Mouse (Mus musculus): ENCODE data around the gene Gab1. TPM values are rescaled to one million over a fixed set of nuclear protein-coding genes. Genes with fewer than 3 reads are reported as not detected.

Gab1 gene
- polyA plus RNA-seq, 1 experiment = 13.6 TPM

- peaks cover under 1% of the 10 kb centered on the region; the same call in 1 of the 2 replicates for H3K4me1 ChIP-seq (ENCODE audit: control insufficient read depth, insufficient read depth, insufficient read length, low read length)
- H3K27ac ChIP-seq (ENCODE audit: insufficient read depth, low read depth, low read length) = no peak overlapping the region
- no peaks in the 10 kb centered on the region for H3K27me3 ChIP-seq (ENCODE audit: control insufficient read depth, insufficient read depth, low read length)
- 92% methylated on average over 3 of the region's 3 CpGs for WGBS
- no peak; the same call in 1 of the 2 replicates for TF ChIP-seq CTCF (IDR thresholded peaks at IDR 0.05; ENCODE audit: extremely low read depth, insufficient read length, insufficient replicate concordance, low read depth, low read length)
- no peak for TF ChIP-seq POLR2A (IDR thresholded peaks at IDR 0.05; ENCODE audit: low read depth, low read length)
- H3K36me3 ChIP-seq (ENCODE audit: control insufficient read depth, insufficient read depth, low read length) = peaks cover 4% of the 10 kb centered on the region; the same call in 1 of the 2 replicates
- H3K4me3 ChIP-seq (ENCODE audit: low read depth, low read length) = no peak overlapping the region
Measured at GRCm38 (mm10) chr8:80798778-80799177, 81.5 kb downstream of the Gab1 start.

- Histone ChIP-seq H3K4me3 (ENCODE audit: low read depth, low read length) (no peak overlapping the region), H3K27me3 (ENCODE audit: control insufficient read depth, insufficient read depth, low read length) (no peaks in the 10 kb centered on the region), H3K27ac (ENCODE audit: insufficient read depth, low read depth, low read length) (no peak overlapping the region), H3K36me3 (ENCODE audit: control insufficient read depth, insufficient read depth, low read length) (peaks cover 4% of the 10 kb centered on the region; the same call in 1 of the 2 replicates), H3K4me1 (ENCODE audit: control insufficient read depth, insufficient read depth, insufficient read length, low read length) (no peaks in the 10 kb centered on the region; the same call in 1 of the 2 replicates)
- TF ChIP-seq POLR2A (IDR thresholded peaks at IDR 0.05; ENCODE audit: low read depth, low read length) = no peak
- no peak for TF ChIP-seq CTCF (IDR thresholded peaks at IDR 0.05; ENCODE audit: extremely low read depth, insufficient read length, insufficient replicate concordance, low read depth, low read length)
- 92% methylated on average over 7 of the region's 7 CpGs for WGBS
Measured at GRCm38 (mm10) chr8:80798198-80798777, 82.0 kb downstream of the Gab1 start.

GRCm38 (mm10) chr8:80796070-80796469 is 84.2 kb downstream of the Gab1 start:
- 84% methylated on average over 4 of the region's 4 CpGs for WGBS
- H3K27me3 ChIP-seq (ENCODE audit: control insufficient read depth, insufficient read depth, low read length) = no peaks in the 10 kb centered on the region
- H3K4me3 ChIP-seq (ENCODE audit: low read depth, low read length) = no peak overlapping the region
- peaks cover 4% of the 10 kb centered on the region; the same call in 1 of the 2 replicates for H3K36me3 ChIP-seq (ENCODE audit: control insufficient read depth, insufficient read depth, low read length)
- H3K27ac ChIP-seq (ENCODE audit: insufficient read depth, low read depth, low read length) = no peak overlapping the region
- TF ChIP-seq POLR2A (IDR thresholded peaks at IDR 0.05; ENCODE audit: low read depth, low read length) (no peak), CTCF (IDR thresholded peaks at IDR 0.05; ENCODE audit: extremely low read depth, insufficient read length, insufficient replicate concordance, low read depth, low read length) (no peak)
- H3K4me1 ChIP-seq (ENCODE audit: control insufficient read depth, insufficient read depth, insufficient read length, low read length) = no peaks in the 10 kb centered on the region

GRCm38 (mm10) chr8:80794585-80795509 is 85.5 kb downstream of the Gab1 start:
- no peaks in the 10 kb centered on the region for H3K4me1 ChIP-seq (ENCODE audit: control insufficient read depth, insufficient read depth, insufficient read length, low read length)
- H3K27me3 ChIP-seq (ENCODE audit: control insufficient read depth, insufficient read depth, low read length) = no peaks in the 10 kb centered on the region
- H3K36me3 ChIP-seq (ENCODE audit: control insufficient read depth, insufficient read depth, low read length) = peaks cover 4% of the 10 kb centered on the region
- no peak for TF ChIP-seq POLR2A (IDR thresholded peaks at IDR 0.05; ENCODE audit: low read depth, low read length)
- no peak for TF ChIP-seq CTCF (IDR thresholded peaks at IDR 0.05; ENCODE audit: extremely low read depth, insufficient read length, insufficient replicate concordance, low read depth, low read length)
- H3K4me3 ChIP-seq (ENCODE audit: low read depth, low read length) = no peak overlapping the region
- WGBS = 86% methylated on average over 19 of the region's 19 CpGs
- H3K27ac ChIP-seq (ENCODE audit: insufficient read depth, low read depth, low read length) = no peak overlapping the region

GRCm38 (mm10) chr8:80793791-80794515 is 86.4 kb downstream of the Gab1 start:
- WGBS = 64% methylated on average over 11 of the region's 11 CpGs
- TF ChIP-seq CTCF (IDR thresholded peaks at IDR 0.05; ENCODE audit: extremely low read depth, insufficient read length, insufficient replicate concordance, low read depth, low read length) (no peak), POLR2A (IDR thresholded peaks at IDR 0.05; ENCODE audit: low read depth, low read length) (no peak)
- no peak overlapping the region for H3K4me3 ChIP-seq (ENCODE audit: low read depth, low read length)
- H3K27me3 ChIP-seq (ENCODE audit: control insufficient read depth, insufficient read depth, low read length) = no peaks in the 10 kb centered on the region
- no peaks in the 10 kb centered on the region for H3K4me1 ChIP-seq (ENCODE audit: control insufficient read depth, insufficient read depth, insufficient read length, low read length)
- peaks cover 4% of the 10 kb centered on the region for H3K36me3 ChIP-seq (ENCODE audit: control insufficient read depth, insufficient read depth, low read length)
- H3K27ac ChIP-seq (ENCODE audit: insufficient read depth, low read depth, low read length) = no peak overlapping the region

- H3K27me3 ChIP-seq (ENCODE audit: control insufficient read depth, insufficient read depth, low read length) = no peaks in the 10 kb centered on the region
- no peak overlapping the region for H3K4me3 ChIP-seq (ENCODE audit: low read depth, low read length)
- TF ChIP-seq CTCF (IDR thresholded peaks at IDR 0.05; ENCODE audit: extremely low read depth, insufficient read length, insufficient replicate concordance, low read depth, low read length) = peak; percentile 9; the same call in 1 of the 2 replicates
- no peak for TF ChIP-seq POLR2A (IDR thresholded peaks at IDR 0.05; ENCODE audit: low read depth, low read length)
- no peak overlapping the region for H3K27ac ChIP-seq (ENCODE audit: insufficient read depth, low read depth, low read length)
- 89% methylated on average over 5 of the region's 5 CpGs for WGBS
- peaks cover 13% of the 10 kb centered on the region for H3K36me3 ChIP-seq (ENCODE audit: control insufficient read depth, insufficient read depth, low read length)
- H3K4me1 ChIP-seq (ENCODE audit: control insufficient read depth, insufficient read depth, insufficient read length, low read length) = no peaks in the 10 kb centered on the region
Measured at GRCm38 (mm10) chr8:80792214-80792613, 88.1 kb downstream of the Gab1 start.

All from small intestine, adult 2 months (tissue).